Mouse (Mus musculus) stomach, embryonic 16.5 days (tissue): ENCODE measurements around the gene Mastl. TPM values are rescaled to one million over a fixed set of nuclear protein-coding genes. Genes with fewer than 3 reads are reported as not detected.

ENCODE experiments used
- ATAC-seq: fragments of 200-750 bp; cut with Nextera tagmentation; 2 replicates; pipeline ENCODE4 v1.8.0; 2017; ENCODE audit warnings: moderate number of reproducible peaks, moderate TSS enrichment; ENCODE audit not compliant: insufficient read depth, low FRiP score
- H3K27ac ChIP-seq: fragments of 300-500 bp; sonication (generic); 2 replicates; pipeline ENCODE4 v1.5.1; 2014; ENCODE audit warnings: low read length
- H3K27me3 ChIP-seq: fragments of 300-500 bp; sonication (generic); 2 replicates; pipeline ENCODE4 v1.6.1; 2014; ENCODE audit warnings: low read length, control low read depth, mixed read lengths; ENCODE audit not compliant: control insufficient read depth, insufficient read depth
- H3K36me3 ChIP-seq: fragments of 300-500 bp; sonication (generic); 2 replicates; pipeline ENCODE4 v1.6.1; 2014; ENCODE audit warnings: low read length; ENCODE audit not compliant: control insufficient read depth, insufficient read depth
- H3K4me1 ChIP-seq: fragments of 300-500 bp; sonication (generic); 2 replicates; pipeline ENCODE4 v1.6.1; 2014; ENCODE audit warnings: low read length, control low read depth, mixed read lengths; ENCODE audit not compliant: control insufficient read depth, insufficient read depth
- H3K4me2 ChIP-seq: fragments of 300-500 bp; sonication (generic); 2 replicates; pipeline ENCODE4 v1.6.1; 2014; ENCODE audit warnings: low read depth, low read length, mixed read lengths
- H3K4me3 ChIP-seq: fragments of 300-500 bp; sonication (generic); replicated peaks from 2 replicates; pipeline ENCODE4 v1.5.1; 2014; ENCODE audit warnings: mild to moderate bottlenecking, low read length
- H3K9ac ChIP-seq: fragments of 300-500 bp; sonication (generic); 2 replicates; pipeline ENCODE4 v1.6.1; 2014; ENCODE audit warnings: low read length
- H3K9me3 ChIP-seq: fragments of 300-500 bp; sonication (generic); replicated peaks from 2 replicates; pipeline ENCODE4 v1.6.1; 2016; ENCODE audit warnings: low read length, control low read depth; ENCODE audit not compliant: control insufficient read depth
- WGBS: fragments of 180-500 bp; shearing (Covaris S2); extraction: QIAGEN DNeasy Blood & Tissue Kit; methylation state at CpG from one replicate; pipeline ENCODE4 v1.1.7; 2014; 5-methylcytosine and 5-hydroxymethylcytosine counted together
- polyA plus RNA-seq: library from polyadenylated mRNA; unstranded; fragments of >200 nt; fragmentation: Nextera tagmentation; extraction: Ambion mirVana; gene quantifications from 2 replicates; pipeline ENCODE4 v1.2.1, GENCODE M21; 2015

The Mastl gene
- 8.2 and 10.1 TPM in 2 replicates for polyA plus RNA-seq

GRCm38 (mm10) chr2:23155777-23156607, at the start of gene Mastl, which contains the start of gene Yme1l1:
TSS of gene Mastl (minus strand) at chr2:23156024.
TSS of gene Yme1l1 (plus strand) at chr2:23156369.
- Histone ChIP-seq H3K9ac (peak within 1 kb of the TSS; percentile 77), H3K4me1 (peaks cover 20% of the 10 kb centered on the region), H3K9me3 (no peaks in the 10 kb centered on the region), H3K4me2 (peak within 1 kb of the TSS; percentile 89), H3K36me3 (0 out of 2 replicates have a peak, but pooled peaks cover 5% of the 10 kb centered on the region), H3K4me3 (peak within 1 kb of the TSS; percentile 65), H3K27ac (peak within 1 kb of the TSS; percentile 100), H3K27me3 (no peaks in the 10 kb centered on the region)
- peak; percentile 99 for ATAC-seq
- under 1% methylated on average over 61 of the region's 61 CpGs for WGBS

- Histone ChIP-seq H3K4me3 (no peak overlapping the region), H3K9ac (no peak overlapping the region), H3K4me1 (no peaks in the 10 kb centered on the region), H3K27ac (no peak overlapping the region), H3K4me2 (no peak overlapping the region), H3K9me3 (no peaks in the 10 kb centered on the region), H3K27me3 (no peaks in the 10 kb centered on the region), H3K36me3 (no peaks in the 10 kb centered on the region)
- 53% methylated on average over 15 of the region's 15 CpGs for WGBS
- ATAC-seq: no peak
These were observed 47.3 kb upstream of the Mastl start for GRCm38 (mm10) chr2:23202900-23203670.

GRCm38 (mm10) chr2:23201034-23201433, 45.2 kb upstream of the Mastl start:
- no peak overlapping the region for H3K4me2 ChIP-seq
- WGBS: 55% methylated on average over 1 of the region's 1 CpGs
- H3K4me3 ChIP-seq: no peak overlapping the region
- no peaks in the 10 kb centered on the region for H3K4me1 ChIP-seq
- no peaks in the 10 kb centered on the region for H3K9me3 ChIP-seq
- H3K9ac ChIP-seq: no peak overlapping the region
- no peak overlapping the region for H3K27ac ChIP-seq
- 0 out of 2 replicates have a peak, but pooled peaks cover 3% of the 10 kb centered on the region for H3K36me3 ChIP-seq
- no peak for ATAC-seq
- no peaks in the 10 kb centered on the region for H3K27me3 ChIP-seq

- H3K27ac ChIP-seq: no peak overlapping the region
- no peak overlapping the region for H3K9ac ChIP-seq
- no peak overlapping the region for H3K4me2 ChIP-seq
- H3K4me1 ChIP-seq: no peaks in the 10 kb centered on the region
- 74% methylated on average over 1 of the region's 1 CpGs for WGBS
- ATAC-seq: no peak
- H3K4me3 ChIP-seq: no peak overlapping the region
- no peaks in the 10 kb centered on the region for H3K9me3 ChIP-seq
- no peaks in the 10 kb centered on the region for H3K27me3 ChIP-seq
- H3K36me3 ChIP-seq: peaks cover 17% of the 10 kb centered on the region; the same call in 1 of the 2 replicates
These were observed 38.5 kb upstream of the Mastl start for GRCm38 (mm10) chr2:23194366-23194765.

- H3K4me2 ChIP-seq: no peak overlapping the region
- H3K9ac ChIP-seq: no peak overlapping the region
- H3K9me3 ChIP-seq: no peaks in the 10 kb centered on the region
- no peaks in the 10 kb centered on the region for H3K4me1 ChIP-seq
- H3K36me3 ChIP-seq: peaks cover 18% of the 10 kb centered on the region; the same call in 1 of the 2 replicates
- H3K4me3 ChIP-seq: no peak overlapping the region
- H3K27ac ChIP-seq: no peak overlapping the region
- H3K27me3 ChIP-seq: no peaks in the 10 kb centered on the region
- no peak for ATAC-seq
- WGBS: 81% methylated on average over 3 of the region's 3 CpGs
These were observed 16.5 kb upstream of the Mastl start for GRCm38 (mm10) chr2:23172305-23172704.

GRCm38 (mm10) chr2:23156608-23157081, 821 bp upstream of the Mastl start:
- ATAC-seq: 0 out of 2 replicates have a peak, but pooled peaks have one; percentile 1
- under 1% methylated on average over 17 of the region's 17 CpGs for WGBS
- peaks cover 20% of the 10 kb centered on the region for H3K4me1 ChIP-seq

GRCm38 (mm10) chr2:23155199-23155621, 614 bp downstream of the Mastl start:
- H3K36me3 ChIP-seq: 0 out of 2 replicates have a peak, but pooled peaks cover 3% of the 10 kb centered on the region
- peak overlapping the region; percentile 65 for H3K4me3 ChIP-seq
- H3K4me1 ChIP-seq: peaks cover 20% of the 10 kb centered on the region
- H3K9ac ChIP-seq: peak overlapping the region; percentile 77
- no peaks in the 10 kb centered on the region for H3K9me3 ChIP-seq
- H3K4me2 ChIP-seq: peak overlapping the region; percentile 89
- ATAC-seq: peak; percentile 60
- H3K27ac ChIP-seq: peak overlapping the region; percentile 100
- no peaks in the 10 kb centered on the region for H3K27me3 ChIP-seq
- WGBS: 2% methylated on average over 5 of the region's 5 CpGs

More at GRCm38 (mm10) chr2:23156608-23157081, 821 bp upstream of the Mastl start:
- 0 out of 2 replicates have a peak, but pooled peaks cover 4% of the 10 kb centered on the region for H3K36me3 ChIP-seq
- no peaks in the 10 kb centered on the region for H3K27me3 ChIP-seq
- H3K4me3 ChIP-seq: peak overlapping the region; percentile 65
- peak overlapping the region; percentile 63 for H3K9ac ChIP-seq
- H3K9me3 ChIP-seq: no peaks in the 10 kb centered on the region
- peak overlapping the region; percentile 89 for H3K4me2 ChIP-seq
- H3K27ac ChIP-seq: peak overlapping the region; percentile 100

GRCm38 (mm10) chr2:23119573-23119972, 36.3 kb downstream of the Mastl start:
- H3K4me2 ChIP-seq: no peak overlapping the region
- H3K36me3 ChIP-seq: peaks cover 9% of the 10 kb centered on the region; the same call in 1 of the 2 replicates
- no peaks in the 10 kb centered on the region for H3K4me1 ChIP-seq
- ATAC-seq: no peak
- no peaks in the 10 kb centered on the region for H3K9me3 ChIP-seq
- no peak overlapping the region for H3K9ac ChIP-seq
- H3K27me3 ChIP-seq: no peaks in the 10 kb centered on the region
- H3K4me3 ChIP-seq: no peak overlapping the region
- H3K27ac ChIP-seq: no peak overlapping the region
